Comparison of ENCODE assay signal across 8 mouse cellular contexts in genomic region chr17:35342711-35343476, GRCm38 (mm10). TPM values are rescaled to one million over a fixed set of nuclear protein-coding genes. Genes with fewer than 3 reads are reported as not detected.
A peak's percentile ranks its signal among the peaks of the same experiment; 100 is the strongest.
DNase-seq lines count a peak whose midpoint lies in the region; ATAC-seq and TF ChIP-seq lines count a peak whose summit lies in the region.

No protein-coding gene starts in this region.

- no peak overlapping the region for H3K27ac ChIP-seq in thymus, adult 2 months (ENCODE audit: control insufficient read depth, insufficient read depth, low read length)
- no peak overlapping the region for H3K27ac ChIP-seq in forebrain, postnatal 0 days (ENCODE audit: low read depth, low read length)

- peaks cover 27% of the 10 kb centered on the region for H3K4me1 ChIP-seq in thymus, adult 2 months (replicated peaks; ENCODE audit: control insufficient read depth, insufficient read depth, low read length)
- no peaks in the 10 kb centered on the region for H3K4me1 ChIP-seq in forebrain, postnatal 0 days (ENCODE audit: insufficient read depth)

- H3K4me2 ChIP-seq in forebrain, postnatal 0 days (ENCODE audit: low read depth): peak overlapping the region; percentile 68

- no peaks in the 10 kb centered on the region for H3K9me3 ChIP-seq in forebrain, postnatal 0 days (ENCODE audit: low read length)

- peak overlapping the region; percentile 43; the same call in 1 of the 2 replicates for H3K9ac ChIP-seq in forebrain, postnatal 0 days

- TF ChIP-seq CTCF in thymus, adult 2 months (IDR thresholded peaks at IDR 0.05; ENCODE audit: borderline replicate concordance, control insufficient read depth, extremely low read depth, insufficient read depth, low read length, poor library complexity): no peak
- no peak for TF ChIP-seq CTCF in forebrain, postnatal 0 days (IDR thresholded peaks at IDR 0.05; ENCODE audit: low read depth)

- no peaks in the 10 kb centered on the region for H3K36me3 ChIP-seq in thymus, adult 2 months (ENCODE audit: control insufficient read depth, insufficient read depth, low read length)
- no peaks in the 10 kb centered on the region for H3K36me3 ChIP-seq in forebrain, postnatal 0 days (ENCODE audit: insufficient read depth)

- no peak for TF ChIP-seq POLR2A in thymus, adult 2 months (IDR thresholded peaks at IDR 0.05; ENCODE audit: control insufficient read depth, extremely low read depth, insufficient read depth, low read length, poor library complexity)

- 4% methylated on average over 46 of the region's 46 CpGs for WGBS in thymus, adult 2 months
- whole genome bisulfite sequencing in forebrain, postnatal 0 days: 3% methylated on average over 46 of the region's 46 CpGs

- peak overlapping the region; percentile 65 for H3K4me3 ChIP-seq in thymus, adult 2 months (ENCODE audit: control insufficient read depth, insufficient read depth, low read length)
- H3K4me3 ChIP-seq in forebrain, postnatal 0 days (ENCODE audit: low read depth, low read length): peak overlapping the region; percentile 35

- peak; percentile 48 for DNase-seq in thymus, adult 2 months
- DNase-seq in thymus, postnatal 10 days (ENCODE audit: low spot score in 2 of 2): no peak
- DNase-seq in forebrain, postnatal 0 days: no peak
- DNase-seq in kidney, postnatal 4 days: peak; percentile 14 to 46
- peak; percentile 18 for DNase-seq in mesoderm, embryonic 11.5 days (ENCODE audit: low read depth, low spot score)
- DNase-seq in thymus, postnatal 36 days: peak; percentile 42 to 54
- no peak for DNase-seq in cerebellum, adult 11-12 months
- DNase-seq in natural killer cell, adult 2 months (ENCODE audit: low spot score in 2 of 2): no peak

- no peak; the same call in 1 of the 2 replicates for ATAC-seq in forebrain, postnatal 0 days

- H3K27me3 ChIP-seq in thymus, adult 2 months (ENCODE audit: control insufficient read depth, insufficient read depth, low read length): no peaks in the 10 kb centered on the region
- peaks cover 23% of the 10 kb centered on the region for H3K27me3 ChIP-seq in forebrain, postnatal 0 days (ENCODE audit: insufficient read depth, low read length)

RNA-seq across cellular contexts. Expression of gene H2-Q2, which starts 0.9 kb away (rescaled TPM):
- 142 and 170 TPM in 2 replicates for polyA plus RNA-seq in thymus, adult 2 months (2012; rRNA removed)
- total RNA-seq in forebrain, postnatal 0 days (2014; rRNA removed): 5.5 and 16.2 TPM in 2 replicates
- polyA plus RNA-seq in forebrain, postnatal 0 days (2015; fragmentation: Nextera tagmentation; extraction: Ambion mirVana): 4.5 and 8.0 TPM in 2 replicates

RNA-seq across cellular contexts. Expression of gene H2-Q1, which starts 22.7 kb away (rescaled TPM):
- 4.6 and 6.7 TPM in 2 replicates for polyA plus RNA-seq in thymus, adult 2 months (2012; rRNA removed)
- total RNA-seq in forebrain, postnatal 0 days (2014; rRNA removed): 0.46 and 1.00 TPM in 2 replicates
- 0.45 and 0.74 TPM in 2 replicates for polyA plus RNA-seq in forebrain, postnatal 0 days (2015; fragmentation: Nextera tagmentation; extraction: Ambion mirVana)

RNA-seq across cellular contexts. Expression of gene H2-Q4, which starts 36.5 kb away (rescaled TPM):
- 272 and 274 TPM in 2 replicates for polyA plus RNA-seq in thymus, adult 2 months (2012; rRNA removed)
- 3.2 and 5.1 TPM in 2 replicates for total RNA-seq in forebrain, postnatal 0 days (2014; rRNA removed)
- polyA plus RNA-seq in forebrain, postnatal 0 days (2015; fragmentation: Nextera tagmentation; extraction: Ambion mirVana): 0.84 and 1.3 TPM in 2 replicates

Comparison
In these comparisons a context has a peak if more than half of its experiments do, and no peak if none do; other contexts are left out.
1. DNase-seq: peak in thymus, adult 2 months (single experiment), kidney, postnatal 4 days (2 of 2), mesoderm, embryonic 11.5 days (single experiment) and thymus, postnatal 36 days (2 of 2); none in thymus, postnatal 10 days (0 of 2), forebrain, postnatal 0 days (single experiment), cerebellum, adult 11-12 months (single experiment) and natural killer cell, adult 2 months (0 of 2).
2. RNA of gene H2-Q2, which starts 0.9 kb away (polyA plus RNA-seq): 142 to 170 TPM in thymus, adult 2 months; 4.5 to 8.0 TPM in forebrain, postnatal 0 days; every median in the first group is over 10 times any median in the second.
3. RNA of gene H2-Q4, which starts 36.5 kb away (polyA plus RNA-seq): 272 to 274 TPM in thymus, adult 2 months; 0.84 to 1.3 TPM in forebrain, postnatal 0 days; every median in the first group is over 100 times any median in the second.